Mouse (Mus musculus) cortical plate, adult 2 months (tissue): Measurements from ENCODE around the gene Zfp74.

Source experiments
- CTCF ChIP-seq: fragments of 200-500 bp; IDR thresholded peaks from 2 replicates; pipeline ENCODE4 v1.5.1; 2011; ENCODE audit warnings: mild to moderate bottlenecking, control low read depth, low read length; ENCODE audit not compliant: insufficient read depth; ENCODE audit errors: extremely low read depth
- POLR2A ChIP-seq: fragments of 200-500 bp; IDR thresholded peaks from 2 replicates; pipeline ENCODE4 v1.6.1; 2011; ENCODE audit warnings: mild to moderate bottlenecking, low read length, control low read depth; ENCODE audit not compliant: insufficient read depth; ENCODE audit errors: extremely low read depth

GRCm38 (mm10) chr7:29983690-29984380, 29.9 kb upstream of the Zfp74 start, which contains the start of gene Zfp568:
- TF ChIP-seq POLR2A (peak; percentile 66), CTCF (no peak)
